Mouse (Mus musculus): Measurements from ENCODE around the gene Pkd1l1.
A peak's percentile ranks its signal among the peaks of the same experiment; 100 is the strongest.

Pkd1l1 gene

GRCm38 (mm10) chr11:8973166-8973565, at the start of gene Pkd1l1:
Gene Pkd1l1 (minus strand): TSS chr11:8973266.
- DNase-seq, result no peak

- DNase-seq, result no peak
Observed at GRCm38 (mm10) chr11:9020207-9020606, 47.1 kb upstream of the Pkd1l1 start.

GRCm38 (mm10) chr11:9018491-9019267, 45.6 kb upstream of the Pkd1l1 start:
- no peak for DNase-seq

- no peak for DNase-seq
Observed at GRCm38 (mm10) chr11:9014740-9015139, 41.7 kb upstream of the Pkd1l1 start.

- no peak for DNase-seq
Observed at GRCm38 (mm10) chr11:9011348-9011747, 38.3 kb upstream of the Pkd1l1 start.

- peak; percentile 92 for DNase-seq
Observed at GRCm38 (mm10) chr11:9010853-9011339, 37.8 kb upstream of the Pkd1l1 start, which contains the start of gene Hus1. Gene Hus1 (minus strand): TSS chr11:9011191.

GRCm38 (mm10) chr11:9010416-9010815, 37.4 kb upstream of the Pkd1l1 start:
- DNase-seq, result peak; percentile 91

GRCm38 (mm10) chr11:9008761-9009160, 35.7 kb upstream of the Pkd1l1 start:
- peak; percentile 78 for DNase-seq

GRCm38 (mm10) chr11:8988084-8988483, 15.0 kb upstream of the Pkd1l1 start:
- DNase-seq, result no peak

- DNase-seq, result peak; percentile 70
Observed at GRCm38 (mm10) chr11:8986058-8986457, 13.0 kb upstream of the Pkd1l1 start.

- DNase-seq, result peak; percentile 79
Observed at GRCm38 (mm10) chr11:8983237-8983861, 10.3 kb upstream of the Pkd1l1 start.

GRCm38 (mm10) chr11:8978154-8978553, 5.1 kb upstream of the Pkd1l1 start:
- DNase-seq, result no peak

GRCm38 (mm10) chr11:8972093-8972492, 973 bp downstream of the Pkd1l1 start:
- no peak for DNase-seq

GRCm38 (mm10) chr11:8970509-8970908, 2.6 kb downstream of the Pkd1l1 start:
- no peak for DNase-seq

- no peak for DNase-seq
Observed at GRCm38 (mm10) chr11:8968094-8968493, 5.0 kb downstream of the Pkd1l1 start.

GRCm38 (mm10) chr11:8958572-8958971, 14.5 kb downstream of the Pkd1l1 start:
- no peak for DNase-seq

GRCm38 (mm10) chr11:8958108-8958507, 15.0 kb downstream of the Pkd1l1 start:
- DNase-seq, result peak; percentile 71

- no peak for DNase-seq
Observed at GRCm38 (mm10) chr11:8957023-8957422, 16.0 kb downstream of the Pkd1l1 start.

- DNase-seq, result peak; percentile 31
Observed at GRCm38 (mm10) chr11:8955678-8956077, 17.4 kb downstream of the Pkd1l1 start.

GRCm38 (mm10) chr11:8949765-8950430, 23.2 kb downstream of the Pkd1l1 start:
- peak; percentile 40 for DNase-seq

- DNase-seq, result no peak
Observed at GRCm38 (mm10) chr11:8948871-8949270, 24.2 kb downstream of the Pkd1l1 start.

- no peak for DNase-seq
Observed at GRCm38 (mm10) chr11:8944114-8944513, 29.0 kb downstream of the Pkd1l1 start.

- no peak for DNase-seq
Observed at GRCm38 (mm10) chr11:8942446-8942845, 30.6 kb downstream of the Pkd1l1 start.
